Mouse (Mus musculus) forebrain, embryonic 12.5 days (tissue): Measurements from ENCODE around the gene Fut2. TPM values are rescaled to one million over a fixed set of nuclear protein-coding genes. Genes with fewer than 3 reads are reported as not detected.
"Not testable (repeated sequence)": the region's sequence is repeated elsewhere in the genome, so short reads cannot be mapped to it uniquely, and the experiment has no call there.

Source experiments
- ATAC-seq: fragments of 200-750 bp; cut with Nextera tagmentation; 2 replicates; pipeline ENCODE4 v1.8.0; 2017; ENCODE audit warnings: moderate TSS enrichment; ENCODE audit not compliant: low FRiP score
- H3K27ac ChIP-seq: fragments of 300-500 bp; sonication (generic); 2 replicates; pipeline ENCODE4 v1.5.1; 2016; ENCODE audit warnings: mild to moderate bottlenecking
- H3K27me3 ChIP-seq: fragments of 300-500 bp; sonication (generic); 2 replicates; pipeline ENCODE4 v1.6.1; 2016; ENCODE audit warnings: mild to moderate bottlenecking
- H3K36me3 ChIP-seq: fragments of 300-500 bp; sonication (generic); replicated peaks from 2 replicates; pipeline ENCODE4 v1.6.1; 2016; ENCODE audit warnings: mild to moderate bottlenecking
- H3K4me1 ChIP-seq: fragments of 300-500 bp; sonication (generic); 2 replicates; pipeline ENCODE4 v1.6.1; 2016
- H3K4me2 ChIP-seq: fragments of 300-500 bp; sonication (generic); 2 replicates; pipeline ENCODE4 v1.6.1; 2016; ENCODE audit warnings: mild to moderate bottlenecking, moderate library complexity
- H3K4me3 ChIP-seq: fragments of 300-500 bp; sonication (generic); replicated peaks from 2 replicates; pipeline ENCODE4 v1.5.1; 2016; ENCODE audit warnings: mild to moderate bottlenecking
- H3K9ac ChIP-seq: fragments of 300-500 bp; sonication (generic); 2 replicates; pipeline ENCODE4 v1.6.1; 2016; ENCODE audit warnings: mild to moderate bottlenecking
- H3K9me3 ChIP-seq: fragments of 300-500 bp; sonication (generic); 2 replicates; pipeline ENCODE4 v1.6.1; 2016
- WGBS: fragments of 180-500 bp; shearing (Covaris S2); methylation state at CpG from one replicate; pipeline ENCODE4 v1.1.7; 2016; 5-methylcytosine and 5-hydroxymethylcytosine counted together
- polyA plus RNA-seq: library from polyadenylated mRNA; unstranded; fragments of >200 nt; fragmentation: Nextera tagmentation; extraction: Ambion mirVana; gene quantifications from 2 replicates; pipeline ENCODE4 v1.2.1, GENCODE M21; 2016

The Fut2 gene
- polyA plus RNA-seq, 1 experiment from 2014 or later = 0.11 TPM

DNA sequence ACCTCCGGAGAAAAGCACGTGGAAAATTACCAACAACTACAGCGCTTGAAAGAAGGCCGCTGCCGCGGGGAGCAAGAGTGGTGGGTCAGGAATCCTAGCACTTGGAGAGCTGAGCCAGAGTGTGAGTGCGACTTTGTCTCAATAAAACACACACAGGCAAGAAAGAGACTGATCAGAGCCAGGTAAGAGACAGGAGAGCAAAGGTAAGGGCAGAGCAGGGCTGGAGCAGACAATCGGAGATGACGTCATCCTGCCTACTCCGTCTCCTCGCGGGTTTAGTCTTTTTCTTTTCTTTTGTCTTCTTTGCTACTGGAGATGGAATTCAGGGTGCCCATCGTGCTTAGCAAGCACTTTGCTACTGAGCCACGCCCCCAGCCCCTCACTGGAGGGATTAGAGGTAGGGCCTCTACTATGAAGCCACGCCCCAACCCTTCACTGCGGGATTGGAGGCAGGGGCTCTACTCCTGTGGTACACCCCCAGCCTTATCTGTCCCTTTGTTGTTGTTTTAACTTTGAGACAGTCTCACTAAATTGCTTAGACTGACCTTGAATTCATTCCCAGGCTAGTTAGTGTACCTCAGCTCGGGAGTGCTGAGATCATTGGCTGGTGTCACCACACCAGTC lies 11.7 kb downstream of the Fut2 start:
- ATAC-seq = peak; percentile 57; the same call in 1 of the 2 replicates
- Histone ChIP-seq H3K4me2 (peak overlapping the region; percentile 24; the same call in 1 of the 2 replicates), H3K4me1 (peaks cover 9% of the 10 kb centered on the region), H3K36me3 (no peaks in the 10 kb centered on the region), H3K9me3 (no peaks in the 10 kb centered on the region), H3K4me3 (peak overlapping the region; percentile 10; the same call in 1 of the 2 replicates), H3K9ac (no peak overlapping the region), H3K27ac (no peak overlapping the region), H3K27me3 (no peaks in the 10 kb centered on the region)
- WGBS = 27% methylated on average over 17 of the region's 17 CpGs

DNA sequence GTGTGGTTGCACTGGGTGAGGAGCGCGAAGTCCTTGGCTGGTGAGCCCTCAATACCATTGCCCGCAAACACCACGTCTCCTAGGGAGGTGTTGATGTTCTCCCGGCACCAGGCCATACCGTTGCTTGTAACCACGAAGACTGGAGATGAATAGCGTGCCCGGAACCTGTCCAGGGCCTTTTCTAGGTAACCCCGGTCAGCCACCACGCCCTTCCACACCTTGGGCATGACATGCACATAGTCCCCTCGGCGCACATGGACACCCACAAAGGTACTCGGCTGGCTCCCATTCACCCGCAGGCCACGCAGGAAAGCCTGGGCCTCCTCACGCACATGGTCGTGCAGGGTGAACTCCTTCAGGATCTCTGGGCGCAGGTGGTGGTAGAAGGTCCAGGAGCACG lies 15.7 kb downstream of the Fut2 start:
- not testable (repeated sequence) for H3K27ac ChIP-seq, ATAC-seq, H3K9ac ChIP-seq, H3K27me3 ChIP-seq, H3K4me2 ChIP-seq, H3K9me3 ChIP-seq, H3K36me3 ChIP-seq, H3K4me3 ChIP-seq, H3K4me1 ChIP-seq
- WGBS = 91% methylated on average over 20 of the region's 20 CpGs

DNA sequence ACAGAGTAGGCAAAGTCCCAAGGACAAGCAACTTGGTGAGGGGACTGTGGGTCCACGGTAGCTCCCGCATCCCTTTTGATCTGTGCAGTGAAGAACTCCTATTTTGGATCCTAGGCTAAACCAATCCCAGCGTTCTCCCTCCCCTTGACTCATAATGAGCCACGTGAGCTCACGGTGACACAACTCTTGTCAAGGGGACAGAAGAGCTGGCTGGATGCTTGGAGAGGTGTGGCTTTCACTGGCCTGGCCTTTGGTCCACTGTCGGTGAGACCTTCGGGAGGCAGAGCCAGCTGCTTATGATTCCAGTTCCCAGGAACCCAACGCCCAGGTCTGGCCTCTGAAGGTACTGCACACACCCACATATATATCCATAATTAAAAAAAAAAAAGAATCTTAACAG lies 16.8 kb downstream of the Fut2 start:
- Histone ChIP-seq H3K9me3 (no peaks in the 10 kb centered on the region), H3K27me3 (peaks cover 8% of the 10 kb centered on the region; the same call in 1 of the 2 replicates), H3K27ac (no peak overlapping the region), H3K9ac (no peak overlapping the region), H3K4me3 (no peak overlapping the region), H3K4me2 (no peak overlapping the region), H3K36me3 (no peaks in the 10 kb centered on the region), H3K4me1 (peaks cover 12% of the 10 kb centered on the region)
- ATAC-seq = no peak
- WGBS = 79% methylated on average over 8 of the region's 8 CpGs

DNA sequence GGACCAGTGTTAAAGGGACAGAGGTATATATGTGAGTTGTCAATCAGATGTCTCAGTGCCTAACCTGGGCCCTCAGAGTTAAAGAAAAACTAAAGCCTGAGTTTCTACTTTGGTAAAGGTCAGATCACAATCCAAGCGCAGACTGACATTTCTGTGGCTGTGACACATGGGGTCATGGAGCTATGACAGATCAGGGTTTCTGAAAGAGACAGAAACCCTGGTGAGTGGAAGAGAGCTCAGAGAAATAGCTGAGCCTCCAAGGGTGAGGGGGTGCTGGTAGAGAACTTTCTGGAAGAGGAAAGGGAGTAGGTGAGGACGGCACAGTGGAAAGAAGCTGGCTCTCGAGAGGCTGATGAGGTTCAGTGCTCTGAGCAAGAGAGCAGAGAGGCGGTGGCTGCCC lies 19.5 kb downstream of the Fut2 start:
- H3K4me1 ChIP-seq = peaks cover 27% of the 10 kb centered on the region
- WGBS = 79% methylated on average over 4 of the region's 4 CpGs
- H3K4me2 ChIP-seq = no peak overlapping the region
- H3K9ac ChIP-seq = no peak overlapping the region
- H3K36me3 ChIP-seq = no peaks in the 10 kb centered on the region
- no peak overlapping the region for H3K27ac ChIP-seq
- no peak for ATAC-seq
- H3K9me3 ChIP-seq = no peaks in the 10 kb centered on the region
- peaks cover 8% of the 10 kb centered on the region; the same call in 1 of the 2 replicates for H3K27me3 ChIP-seq
- H3K4me3 ChIP-seq = no peak overlapping the region

DNA sequence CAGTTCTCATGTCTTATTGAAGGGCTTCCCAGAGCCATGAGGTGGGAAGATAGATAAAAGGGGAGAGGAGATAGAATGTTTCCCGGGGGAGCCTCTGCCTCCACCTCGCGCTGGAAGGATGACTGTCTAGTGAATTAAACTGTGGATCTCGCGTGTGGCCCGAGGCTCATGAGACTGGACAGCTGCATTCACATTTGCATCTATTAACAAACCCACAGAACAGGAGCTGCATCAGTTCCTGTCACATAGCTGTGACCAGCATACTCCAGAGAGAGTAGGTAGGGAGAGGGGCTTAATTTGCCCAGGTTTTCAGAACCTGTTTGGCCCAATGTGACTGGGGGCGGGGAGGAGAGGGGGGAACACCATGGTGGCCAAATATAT lies 20.6 kb downstream of the Fut2 start:
- Histone ChIP-seq H3K9ac (no peak overlapping the region), H3K4me3 (no peak overlapping the region), H3K9me3 (no peaks in the 10 kb centered on the region), H3K27ac (no peak overlapping the region), H3K4me1 (peaks cover 29% of the 10 kb centered on the region), H3K36me3 (no peaks in the 10 kb centered on the region), H3K4me2 (no peak overlapping the region), H3K27me3 (peaks cover 12% of the 10 kb centered on the region)
- no peak for ATAC-seq
- 88% methylated on average over 7 of the region's 7 CpGs for WGBS

DNA sequence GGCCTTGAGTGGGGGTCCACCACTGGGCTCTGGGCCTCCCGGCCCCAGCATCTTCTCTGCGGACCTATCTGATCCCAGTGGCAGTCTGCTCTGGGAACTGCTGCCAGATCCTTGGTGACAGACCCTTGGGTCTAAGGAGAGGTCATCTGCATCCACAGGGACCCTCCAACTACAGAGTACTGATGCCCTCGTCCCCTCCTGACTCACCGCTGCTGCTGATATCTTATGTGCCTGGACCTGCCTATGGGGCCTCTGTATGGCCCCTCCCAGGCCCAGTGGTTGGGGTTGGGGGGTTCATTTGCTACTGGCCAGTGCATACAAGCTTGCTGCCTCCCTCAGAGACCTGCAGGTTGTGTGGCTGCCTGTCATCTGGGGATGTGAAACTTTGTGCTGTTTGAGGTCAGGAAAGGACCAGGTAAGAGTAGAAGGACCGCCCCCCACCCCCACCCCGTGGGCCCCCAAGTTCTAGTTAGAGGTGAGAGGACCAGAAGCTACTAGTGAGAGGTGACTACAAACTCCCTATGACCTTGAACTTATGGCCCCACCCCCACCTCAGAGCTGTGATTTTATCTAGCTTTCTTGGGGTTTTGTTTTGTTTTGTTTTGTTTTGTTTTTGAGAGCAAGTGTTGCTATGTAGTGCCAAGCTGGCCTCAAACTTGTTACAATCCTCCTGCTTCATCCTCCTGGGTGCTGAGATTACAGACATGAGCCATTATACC lies 21.2 kb downstream of the Fut2 start:
- H3K27ac ChIP-seq = peak overlapping the region; percentile 95
- 69% methylated on average over 6 of the region's 6 CpGs for WGBS
- H3K27me3 ChIP-seq = peaks cover 16% of the 10 kb centered on the region
- peaks cover 29% of the 10 kb centered on the region for H3K4me1 ChIP-seq
- H3K9me3 ChIP-seq = no peaks in the 10 kb centered on the region
- H3K4me2 ChIP-seq = peak overlapping the region; percentile 79; the same call in 1 of the 2 replicates
- ATAC-seq = no peak
- no peak overlapping the region for H3K9ac ChIP-seq
- H3K4me3 ChIP-seq = no peak overlapping the region
- no peaks in the 10 kb centered on the region for H3K36me3 ChIP-seq

DNA sequence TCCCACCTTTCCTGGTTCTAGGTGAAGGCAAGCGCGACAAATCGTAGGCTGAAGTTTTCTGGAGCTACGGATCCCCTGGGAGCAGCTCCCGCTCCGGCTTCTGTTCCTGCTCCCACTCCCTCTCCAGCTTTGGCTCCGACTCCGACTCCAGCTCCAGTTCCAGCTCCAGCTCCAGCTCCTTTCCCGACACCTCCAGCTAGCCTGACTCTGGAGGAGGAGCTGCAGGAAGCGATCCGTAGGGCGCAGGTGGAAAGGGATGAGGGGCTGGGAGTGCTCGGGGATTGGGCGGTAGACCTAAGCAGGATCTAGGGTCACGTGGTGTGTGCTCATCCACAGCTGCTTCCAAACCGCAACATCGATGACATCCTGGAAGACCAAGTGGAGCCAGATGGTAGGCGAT lies 22.0 kb downstream of the Fut2 start:
- 2% methylated on average over 18 of the region's 18 CpGs for WGBS
- H3K4me1 ChIP-seq = peaks cover 29% of the 10 kb centered on the region
- ATAC-seq = peak; percentile 31

GRCm38 (mm10) chr7:45643441-45644178 lies 22.6 kb downstream of the Fut2 start:
- Histone ChIP-seq H3K27ac (peak overlapping the region; percentile 95), H3K36me3 (no peaks in the 10 kb centered on the region), H3K4me3 (peak overlapping the region; percentile 49), H3K4me1 (peaks cover 29% of the 10 kb centered on the region), H3K9ac (peak overlapping the region; percentile 78), H3K9me3 (no peaks in the 10 kb centered on the region), H3K4me2 (peak overlapping the region; percentile 79), H3K27me3 (peaks cover 21% of the 10 kb centered on the region)
- ATAC-seq = peak; percentile 94
- WGBS = 1% methylated on average over 28 of the region's 28 CpGs

More for the DNA sequence above, 22.0 kb downstream of the Fut2 start:
- H3K4me3 ChIP-seq = peak overlapping the region; percentile 49
- peak overlapping the region; percentile 79 for H3K4me2 ChIP-seq
- no peaks in the 10 kb centered on the region for H3K36me3 ChIP-seq
- H3K9me3 ChIP-seq = no peaks in the 10 kb centered on the region
- peak overlapping the region; percentile 95 for H3K27ac ChIP-seq
- H3K27me3 ChIP-seq = peaks cover 21% of the 10 kb centered on the region
- peak overlapping the region; percentile 45 for H3K9ac ChIP-seq

- Histone ChIP-seq H3K36me3 (no peaks in the 10 kb centered on the region), H3K4me1 (peaks cover 32% of the 10 kb centered on the region), H3K27ac (peak overlapping the region; percentile 95), H3K4me3 (peak overlapping the region; percentile 49), H3K4me2 (peak overlapping the region; percentile 79), H3K27me3 (peaks cover 21% of the 10 kb centered on the region), H3K9ac (peak overlapping the region; percentile 78), H3K9me3 (no peaks in the 10 kb centered on the region)
- no peak for ATAC-seq
- 38% methylated on average over 16 of the region's 16 CpGs for WGBS
Observed at GRCm38 (mm10) chr7:45642503-45643255, 23.5 kb downstream of the Fut2 start.

DNA sequence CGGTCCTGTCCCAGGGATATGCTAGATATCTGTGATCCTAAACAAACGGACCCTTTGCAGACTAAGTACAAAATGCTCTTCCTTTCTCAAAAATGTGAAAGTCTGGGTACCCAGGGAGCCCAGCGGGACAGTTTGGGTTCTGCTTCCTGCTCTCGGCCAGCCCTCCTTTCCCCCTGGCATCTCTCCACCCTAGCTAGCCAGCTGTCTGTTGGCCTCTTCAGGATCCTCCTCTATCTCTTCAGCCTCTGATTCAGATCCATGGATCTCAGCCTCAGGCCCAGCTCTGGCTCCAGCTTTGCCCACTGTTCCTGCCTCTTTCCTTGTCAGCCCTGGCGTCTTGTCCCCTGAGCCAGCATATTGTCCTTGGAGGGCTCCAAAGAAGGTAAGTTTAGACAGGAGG lies 24.1 kb downstream of the Fut2 start:
- H3K9me3 ChIP-seq = no peaks in the 10 kb centered on the region
- H3K27ac ChIP-seq = no peak overlapping the region
- WGBS = 80% methylated on average over 5 of the region's 5 CpGs
- H3K4me2 ChIP-seq = no peak overlapping the region
- H3K4me3 ChIP-seq = no peak overlapping the region
- H3K36me3 ChIP-seq = no peaks in the 10 kb centered on the region
- peaks cover 32% of the 10 kb centered on the region for H3K4me1 ChIP-seq
- ATAC-seq = no peak
- H3K27me3 ChIP-seq = peaks cover 18% of the 10 kb centered on the region
- H3K9ac ChIP-seq = 0 out of 2 replicates have a peak overlapping the region, but pooled peaks have one; percentile 78

- no peak for ATAC-seq
- no peak overlapping the region for H3K4me3 ChIP-seq
Observed at GRCm38 (mm10) chr7:45641391-45642040, 24.7 kb downstream of the Fut2 start.

More at GRCm38 (mm10) chr7:45641391-45642040, 24.7 kb downstream of the Fut2 start:
- Histone ChIP-seq H3K4me1 (peaks cover 32% of the 10 kb centered on the region), H3K27ac (0 out of 2 replicates have a peak overlapping the region, but pooled peaks have one; percentile 27), H3K9ac (no peak overlapping the region), H3K27me3 (peaks cover 17% of the 10 kb centered on the region), H3K9me3 (no peaks in the 10 kb centered on the region), H3K36me3 (peaks cover 4% of the 10 kb centered on the region; the same call in 1 of the 2 replicates), H3K4me2 (no peak overlapping the region)
- WGBS = 74% methylated on average over 12 of the region's 17 CpGs
